Mouse (Mus musculus) heart, adult 2 months (tissue): ENCODE results near the gene Gnat1.

Experiments
- CTCF ChIP-seq: fragments of 200-600 bp; IDR thresholded peaks from 2 replicates; pipeline ENCODE4 v1.8.1; 2022; ENCODE audit warnings: antibody characterized with exemption, mild to moderate bottlenecking, moderate library complexity
- POLR2A ChIP-seq: fragments of 200-500 bp; IDR thresholded peaks from 2 replicates; pipeline ENCODE4 v1.6.1; 2011; ENCODE audit warnings: mild to moderate bottlenecking, low read depth, low read length, control low read depth; ENCODE audit not compliant: insufficient read depth

DNA sequence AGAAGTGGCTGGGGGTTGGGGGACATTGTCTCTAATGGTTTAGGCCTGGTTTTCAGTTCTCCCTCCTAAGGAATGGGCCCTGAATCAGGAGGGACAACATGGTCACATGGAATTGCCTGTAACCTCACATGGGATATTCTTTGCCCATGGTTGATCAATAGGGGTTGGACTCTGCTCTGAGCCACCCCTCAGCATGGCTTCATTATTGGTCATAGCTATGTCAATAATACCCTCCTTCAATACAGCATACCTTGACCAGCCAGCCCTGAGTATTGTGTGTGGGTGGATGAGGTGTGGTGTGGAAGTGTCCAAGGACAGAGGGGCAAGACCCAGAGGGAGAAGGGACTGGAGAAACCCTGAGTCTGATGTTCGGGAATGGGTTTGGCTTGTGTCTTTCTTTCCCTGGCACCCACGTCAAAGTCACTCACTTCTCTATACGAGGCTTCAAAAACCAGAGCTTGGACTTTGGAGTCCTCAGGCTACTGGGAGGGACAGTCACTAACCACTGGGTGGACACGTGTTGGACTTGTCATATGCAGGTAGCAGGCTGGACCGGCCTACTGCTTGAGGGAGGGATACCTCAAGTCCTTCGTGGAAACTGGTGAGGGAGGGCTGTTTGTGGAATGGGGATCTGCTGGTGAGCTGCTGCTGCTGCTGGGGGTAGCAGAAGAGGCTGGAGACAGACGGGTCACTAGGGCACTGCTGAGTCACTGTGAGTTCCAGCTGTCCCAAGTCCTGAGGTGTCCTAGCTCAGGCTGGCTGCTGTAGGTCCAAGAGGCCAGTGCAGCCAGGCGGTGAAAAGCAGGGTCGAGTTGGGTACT is 4.7 kb downstream of the Gnat1 start:
- no peak for TF ChIP-seq POLR2A
- TF ChIP-seq CTCF = no peak
